Mouse (Mus musculus): ENCODE measurements around the gene Rpain.

GRCm38 (mm10) chr11:70982557-70983228 is 12.7 kb downstream of the Rpain start, which contains the start of gene C1qbp:
- TF ChIP-seq CTCF (conservative IDR thresholded peaks at IDR 0.05; ENCODE audit: insufficient read depth, insufficient read length, low read depth, low read length) (peak; percentile 82), POLR2A (IDR thresholded peaks at IDR 0.05; ENCODE audit: low read depth, low read length) (peak; percentile 46)
